Mouse (Mus musculus) intestine, postnatal 0 days (tissue): ENCODE measurements around the gene Olfr782. TPM values are rescaled to one million over a fixed set of nuclear protein-coding genes. Genes with fewer than 3 reads are reported as not detected.
"Not testable (repeated sequence)": the region's sequence is repeated elsewhere in the genome, so short reads cannot be mapped to it uniquely, and the experiment has no call there.

Source experiments
- ATAC-seq: fragments of 200-750 bp; cut with Nextera tagmentation; 2 replicates; pipeline ENCODE4 v1.8.0; 2017; ENCODE audit warnings: mild to moderate bottlenecking, moderate TSS enrichment, moderate library complexity
- H3K27ac ChIP-seq: fragments of 300-500 bp; sonication (generic); 2 replicates; pipeline ENCODE4 v1.5.1; 2014; ENCODE audit warnings: mild to moderate bottlenecking, low read depth, low read length, moderate library complexity
- H3K27me3 ChIP-seq: fragments of 300-500 bp; sonication (generic); replicated peaks from 2 replicates; pipeline ENCODE4 v1.6.1; 2014; ENCODE audit warnings: low read length, mixed read lengths; ENCODE audit not compliant: control insufficient read depth, insufficient read depth
- H3K36me3 ChIP-seq: fragments of 300-500 bp; sonication (generic); 2 replicates; pipeline ENCODE4 v1.6.1; 2014; ENCODE audit warnings: mild to moderate bottlenecking, moderate library complexity; ENCODE audit not compliant: control insufficient read depth, insufficient read depth
- H3K4me1 ChIP-seq: fragments of 300-500 bp; sonication (generic); replicated peaks from 2 replicates; pipeline ENCODE4 v1.6.1; 2014; ENCODE audit warnings: antibody characterized with exemption, low read length, mixed read lengths; ENCODE audit not compliant: control insufficient read depth, insufficient read depth
- H3K4me2 ChIP-seq: fragments of 300-500 bp; sonication (generic); replicated peaks from 2 replicates; pipeline ENCODE4 v1.6.1; 2014; ENCODE audit warnings: low read depth, mild to moderate bottlenecking, moderate library complexity
- H3K4me3 ChIP-seq: fragments of 300-500 bp; sonication (generic); 2 replicates; pipeline ENCODE4 v1.5.1; 2014; ENCODE audit warnings: low read depth, low read length
- H3K9ac ChIP-seq: fragments of 300-500 bp; sonication (generic); 2 replicates; pipeline ENCODE4 v1.6.1; 2014; ENCODE audit warnings: mild to moderate bottlenecking, low read depth, low read length
- H3K9me3 ChIP-seq: fragments of 300-500 bp; sonication (generic); 2 replicates; pipeline ENCODE4 v1.6.1; 2016; ENCODE audit warnings: mixed run types; ENCODE audit not compliant: control insufficient read depth
- CTCF ChIP-seq: sonication (generic); IDR thresholded peaks from 2 replicates; pipeline ENCODE4 v1.5.1; 2016; ENCODE audit warnings: low read depth, mild to moderate bottlenecking, control low read depth, antibody characterized with exemption, moderate library complexity
- WGBS: fragments of 180-500 bp; shearing (Covaris S2); extraction: QIAGEN DNeasy Blood & Tissue Kit; methylation state at CpG from one replicate; pipeline ENCODE4 v1.1.7; 2014; 5-methylcytosine and 5-hydroxymethylcytosine counted together
- polyA plus RNA-seq: library from polyadenylated mRNA; unstranded; fragments of >200 nt; fragmentation: Nextera tagmentation; extraction: Ambion mirVana; gene quantifications from 2 replicates; pipeline ENCODE4 v1.2.1, GENCODE M21; 2015

The Olfr782 gene
- polyA plus RNA-seq, 1 experiment from 2014 or later: not detected

DNA sequence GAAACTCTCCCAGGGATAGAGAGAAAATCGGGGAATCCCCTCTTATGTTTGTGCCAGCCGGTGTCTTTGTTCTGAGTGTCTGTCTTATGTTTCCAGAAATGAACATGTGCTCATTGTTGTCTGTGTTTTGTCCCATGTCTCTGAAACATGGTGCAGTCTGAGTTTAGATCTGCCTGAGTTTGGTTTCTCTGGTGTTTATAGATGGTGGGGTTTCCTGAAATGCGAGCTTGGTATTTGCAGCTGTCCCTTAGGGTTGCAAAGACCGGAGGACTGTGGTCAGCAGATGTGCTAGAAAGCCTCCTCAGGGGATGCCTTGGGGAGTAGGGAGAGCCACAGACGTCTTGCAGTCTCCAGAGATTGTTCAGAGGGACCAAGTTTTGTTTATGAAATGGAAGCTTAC is 8.7 kb downstream of the Olfr782 start:
- no peaks in the 10 kb centered on the region for H3K4me1 ChIP-seq
- no peak overlapping the region for H3K4me2 ChIP-seq
- WGBS: 70% methylated on average over 5 of the region's 5 CpGs
- no peak overlapping the region for H3K4me3 ChIP-seq
- H3K9me3 ChIP-seq: 0 out of 2 replicates have a peak, but pooled peaks cover 3% of the 10 kb centered on the region
- H3K27me3 ChIP-seq: no peaks in the 10 kb centered on the region
- H3K9ac ChIP-seq: no peak overlapping the region
- TF ChIP-seq CTCF: no peak
- H3K27ac ChIP-seq: no peak overlapping the region
- ATAC-seq: no peak
- H3K36me3 ChIP-seq: no peaks in the 10 kb centered on the region

DNA sequence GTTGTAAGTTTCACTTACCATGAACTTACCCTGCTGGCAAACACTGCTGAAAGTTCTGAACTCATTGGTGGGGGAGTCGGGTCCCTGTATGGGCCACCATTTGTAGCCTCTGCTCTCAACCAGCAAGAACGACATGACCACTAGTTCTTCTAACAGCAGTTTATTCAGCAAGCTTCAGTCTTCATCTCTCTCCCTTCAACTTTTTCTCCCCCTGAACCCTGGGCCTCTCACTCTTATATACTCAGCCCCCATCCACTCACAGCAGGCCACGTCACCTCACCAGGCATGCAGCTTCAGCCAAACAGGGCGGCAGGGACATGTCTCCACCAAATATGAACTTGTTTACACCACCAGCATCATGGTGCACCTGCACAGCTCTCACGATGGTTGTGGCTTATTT is 25.4 kb downstream of the Olfr782 start:
- not testable (repeated sequence) for ATAC-seq, H3K36me3 ChIP-seq, H3K27ac ChIP-seq, H3K4me3 ChIP-seq, H3K9me3 ChIP-seq, H3K27me3 ChIP-seq, H3K9ac ChIP-seq, H3K4me2 ChIP-seq, H3K4me1 ChIP-seq
- 84% methylated on average over 5 of the region's 5 CpGs for WGBS

DNA sequence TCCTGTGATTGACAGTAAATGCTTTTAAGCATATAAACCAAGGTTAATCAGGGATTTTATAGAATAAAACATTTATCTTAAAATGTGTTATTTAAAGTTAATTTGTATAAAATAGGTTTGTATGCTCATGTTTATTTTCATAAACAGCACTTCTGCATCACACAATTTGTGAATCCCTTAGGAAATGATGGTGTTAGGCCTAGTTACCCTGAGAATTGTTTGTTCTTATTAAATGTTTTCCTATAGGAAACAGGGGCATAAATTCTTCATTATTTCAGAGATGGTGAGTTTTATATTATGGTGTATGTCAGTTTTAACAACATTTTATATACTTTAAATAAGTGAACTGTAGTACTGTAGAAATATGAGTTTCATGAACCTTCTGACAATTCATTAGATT is 35.1 kb downstream of the Olfr782 start, which contains the start of gene Olfr784:
TSS of gene Olfr784 (plus strand) at position 301 of the 400 bp plus-strand sequence.
- Histone ChIP-seq H3K4me2 (no peak within 1 kb of the TSS), H3K9me3 (no peaks in the 10 kb centered on the region), H3K27ac (no peak within 1 kb of the TSS), H3K9ac (no peak within 1 kb of the TSS), H3K4me1 (no peaks in the 10 kb centered on the region), H3K4me3 (no peak within 1 kb of the TSS), H3K27me3 (no peaks in the 10 kb centered on the region), H3K36me3 (no peaks in the 10 kb centered on the region)
- ATAC-seq: no peak
- no peak for TF ChIP-seq CTCF

DNA sequence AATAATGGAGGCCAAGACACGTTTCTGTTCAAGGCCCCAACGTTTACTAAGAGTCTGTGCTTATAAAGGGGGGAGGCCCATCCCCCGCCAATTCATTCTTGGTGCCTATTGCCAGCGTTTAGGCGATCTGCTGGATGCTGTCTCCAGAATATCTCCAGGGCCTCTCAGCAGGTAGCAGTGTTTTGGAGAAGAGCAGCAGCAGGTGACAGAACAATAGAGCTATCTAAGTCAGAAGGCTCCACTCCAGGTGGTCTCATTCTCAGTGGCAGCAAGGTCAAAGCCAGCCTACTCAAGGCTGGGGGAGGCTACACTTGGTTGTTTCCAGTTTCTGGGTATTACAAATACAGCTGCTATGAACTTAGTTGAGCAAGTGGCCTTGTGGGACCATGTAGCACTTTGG is 52.2 kb downstream of the Olfr782 start:
- Histone ChIP-seq H3K9ac (no peak overlapping the region), H3K4me2 (no peak overlapping the region), H3K27ac (no peak overlapping the region), H3K27me3 (no peaks in the 10 kb centered on the region), H3K4me1 (no peaks in the 10 kb centered on the region), H3K36me3 (no peaks in the 10 kb centered on the region), H3K9me3 (no peaks in the 10 kb centered on the region), H3K4me3 (no peak overlapping the region)
- no peak for ATAC-seq
- no peak for TF ChIP-seq CTCF
- 42% methylated on average over 5 of the region's 5 CpGs for WGBS

Other genes with a start within 250 kb of the Olfr782 start
- gene Olfr768, start 249.5 kb upstream of the Olfr782 start, polyA plus RNA-seq: not detected in 2 replicates
- not detected in 2 replicates for gene Olfr769, start 231.0 kb upstream of the Olfr782 start, polyA plus RNA-seq
- gene Olfr770, start 209.9 kb upstream of the Olfr782 start, polyA plus RNA-seq: not detected in 2 replicates
- not detected in 2 replicates for gene Olfr771, start 184.1 kb upstream of the Olfr782 start, polyA plus RNA-seq
- not detected in 2 replicates for gene Olfr772, start 170.9 kb upstream of the Olfr782 start, polyA plus RNA-seq
- not detected in 2 replicates for gene Olfr773, start 161.4 kb upstream of the Olfr782 start, polyA plus RNA-seq
- gene Olfr774, start 112.6 kb upstream of the Olfr782 start, polyA plus RNA-seq: not detected in 2 replicates
- gene Olfr775, start 100.4 kb upstream of the Olfr782 start, polyA plus RNA-seq: not detected in 2 replicates
- gene Olfr776, start 89.7 kb upstream of the Olfr782 start, polyA plus RNA-seq: not detected in 2 replicates
- gene Olfr777, start 77.4 kb upstream of the Olfr782 start, polyA plus RNA-seq: not detected in 2 replicates
- gene Olfr780, start 30.7 kb upstream of the Olfr782 start, polyA plus RNA-seq: not detected in 2 replicates
- gene Olfr781, start 20.0 kb upstream of the Olfr782 start, polyA plus RNA-seq: not detected in 2 replicates
- gene Olfr784, start 35.2 kb downstream of the Olfr782 start, polyA plus RNA-seq: 0.04 TPM in 1 of 2 replicates, not detected in the other
- not detected in 2 replicates for gene Olfr785, start 56.6 kb downstream of the Olfr782 start, polyA plus RNA-seq
- gene Olfr786, start 78.5 kb downstream of the Olfr782 start, polyA plus RNA-seq: not detected in 2 replicates
- not detected in 2 replicates for gene Olfr787, start 113.0 kb downstream of the Olfr782 start, polyA plus RNA-seq
- not detected in 2 replicates for gene Olfr788, start 122.1 kb downstream of the Olfr782 start, polyA plus RNA-seq
- not detected in 2 replicates for gene Olfr789, start 135.9 kb downstream of the Olfr782 start, polyA plus RNA-seq
- not detected in 2 replicates for gene Olfr790, start 149.6 kb downstream of the Olfr782 start, polyA plus RNA-seq
- gene Olfr791, start 172.9 kb downstream of the Olfr782 start, polyA plus RNA-seq: not detected in 2 replicates
- gene Olfr792, start 190.3 kb downstream of the Olfr782 start, polyA plus RNA-seq: not detected in 2 replicates
- not detected in 2 replicates for gene Olfr794, start 218.8 kb downstream of the Olfr782 start, polyA plus RNA-seq